ENCODE assay signal across 8 mouse cellular contexts in the genomic region with DNA sequence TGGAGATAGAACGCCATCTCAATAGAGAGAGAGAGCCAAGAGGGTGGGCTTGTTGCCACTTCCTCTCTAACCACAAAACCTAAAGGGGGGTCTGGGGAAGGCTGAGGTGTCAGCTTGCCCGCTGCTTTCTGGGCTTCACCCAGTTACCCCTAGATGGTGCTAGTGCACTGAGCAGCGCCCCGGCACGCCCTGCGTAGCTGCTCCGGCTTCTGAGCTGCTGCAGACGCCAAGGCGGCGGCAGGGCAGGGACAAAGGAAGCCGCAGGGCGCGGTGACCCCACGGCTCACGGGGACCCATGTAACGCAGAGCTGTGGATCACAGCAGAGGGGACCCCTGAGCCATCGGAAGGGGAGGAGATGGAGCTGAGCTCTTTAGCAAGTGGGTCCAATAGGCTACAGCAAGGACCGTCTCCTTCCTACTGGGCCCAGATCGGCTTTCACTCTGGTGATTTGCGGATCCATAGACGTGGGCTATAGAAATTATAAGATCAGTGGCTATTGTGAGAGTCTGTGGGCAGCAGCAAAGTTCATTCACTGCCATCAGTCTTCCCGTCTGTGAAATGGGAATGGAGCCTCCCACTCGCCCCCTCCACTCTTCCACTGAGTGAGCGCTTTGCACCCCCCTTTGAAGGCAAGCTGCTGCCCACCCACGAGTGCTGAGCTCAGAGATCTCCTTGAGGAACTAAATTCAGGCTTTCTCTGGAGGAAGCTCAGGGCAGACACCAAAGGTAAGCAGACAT.
A peak's percentile ranks its signal among the peaks of the same experiment; 100 is the strongest.
DNase-seq lines count a peak whose midpoint lies in the region; ATAC-seq and TF ChIP-seq lines count a peak whose summit lies in the region.

No protein-coding gene starts in this region.

- WGBS in hindbrain, embryonic 10.5 days = 13% methylated on average over 25 of the region's 25 CpGs
- WGBS in lung, embryonic 15.5 days = 11% methylated on average over 25 of the region's 25 CpGs
- 12% methylated on average over 25 of the region's 25 CpGs for WGBS in thymus, adult 2 months

- peak; percentile 92 for ATAC-seq in frontal cortex, adult (ENCODE audit: low TSS enrichment)
- ATAC-seq in lung, embryonic 15.5 days (ENCODE audit: borderline replicate concordance, extremely low read depth, low FRiP score, low TSS enrichment) = peak; percentile 95

- no peaks in the 10 kb centered on the region for H3K27me3 ChIP-seq in hindbrain, embryonic 10.5 days (ENCODE audit: insufficient read depth, poor library complexity, severe bottlenecking)
- no peaks in the 10 kb centered on the region for H3K27me3 ChIP-seq in lung, embryonic 15.5 days
- no peaks in the 10 kb centered on the region for H3K27me3 ChIP-seq in thymus, adult 2 months (ENCODE audit: control insufficient read depth, insufficient read depth, low read length)

- peak overlapping the region; percentile 50 for H3K9ac ChIP-seq in lung, embryonic 15.5 days

- no peaks in the 10 kb centered on the region for H3K9me3 ChIP-seq in hindbrain, embryonic 10.5 days
- no peaks in the 10 kb centered on the region for H3K9me3 ChIP-seq in lung, embryonic 15.5 days

- TF ChIP-seq CTCF in thymus, adult 2 months (IDR thresholded peaks at IDR 0.05; ENCODE audit: borderline replicate concordance, control insufficient read depth, extremely low read depth, insufficient read depth, low read length, poor library complexity) = peak; percentile 96

- peaks cover 14% of the 10 kb centered on the region for H3K4me1 ChIP-seq in hindbrain, embryonic 10.5 days (replicated peaks)
- peaks cover 15% of the 10 kb centered on the region; the same call in 1 of the 2 replicates for H3K4me1 ChIP-seq in lung, embryonic 15.5 days
- H3K4me1 ChIP-seq in thymus, adult 2 months (replicated peaks; ENCODE audit: control insufficient read depth, insufficient read depth, low read length) = no peaks in the 10 kb centered on the region

- peak; percentile 35 for DNase-seq in MEL-GATA-1-ER (ENCODE audit: extremely low read depth, low read depth)
- peak; percentile 66 for DNase-seq in cerebellum, adult 8-10 months
- DNase-seq in hindbrain, embryonic 10.5 days (ENCODE audit: low spot score) = peak; percentile 92
- DNase-seq in layer of hippocampus, adult 9-10 months (ENCODE audit: low spot score) = peak; percentile 22
- peak; percentile 67 for DNase-seq in ovary, adult 18-20 months (ENCODE audit: low spot score)
- DNase-seq in thymus, adult 2 months = peak; percentile 89

- no peaks in the 10 kb centered on the region for H3K36me3 ChIP-seq in hindbrain, embryonic 10.5 days
- no peaks in the 10 kb centered on the region for H3K36me3 ChIP-seq in lung, embryonic 15.5 days
- no peaks in the 10 kb centered on the region for H3K36me3 ChIP-seq in thymus, adult 2 months (ENCODE audit: control insufficient read depth, insufficient read depth, low read length)

- H3K4me2 ChIP-seq in lung, embryonic 15.5 days = peak overlapping the region; percentile 69

- TF ChIP-seq POLR2A in thymus, adult 2 months (IDR thresholded peaks at IDR 0.05; ENCODE audit: control insufficient read depth, extremely low read depth, insufficient read depth, low read length, poor library complexity) = no peak

- peak overlapping the region; percentile 52 for H3K4me3 ChIP-seq in hindbrain, embryonic 10.5 days
- H3K4me3 ChIP-seq in lung, embryonic 15.5 days = peak overlapping the region; percentile 43
- H3K4me3 ChIP-seq in thymus, adult 2 months (ENCODE audit: control insufficient read depth, insufficient read depth, low read length) = peak overlapping the region; percentile 41

- peak overlapping the region; percentile 95 for H3K27ac ChIP-seq in hindbrain, embryonic 10.5 days
- H3K27ac ChIP-seq in lung, embryonic 15.5 days = no peak overlapping the region
- no peak overlapping the region for H3K27ac ChIP-seq in thymus, adult 2 months (ENCODE audit: control insufficient read depth, insufficient read depth, low read length)

Comparison
In these comparisons a context has a peak if more than half of its experiments do, and no peak if none do; other contexts are left out.
1. DNase-seq: peak in every context shown above with its lines; median percentile 92 in hindbrain, embryonic 10.5 days; 89 in thymus, adult 2 months; 67 in ovary, adult 18-20 months; 66 in cerebellum, adult 8-10 months; 35 in MEL-GATA-1-ER; 22 in layer of hippocampus, adult 9-10 months.